In genomic region chr12:80046625-80047303, GRCm38 (mm10) we compare ENCODE assay signal across 9 mouse cellular contexts.
A peak's percentile ranks its signal among the peaks of the same experiment; 100 is the strongest.
DNase-seq lines count a peak whose midpoint lies in the region; ATAC-seq and TF ChIP-seq lines count a peak whose summit lies in the region.
"Had no signal": no experiment of that assay in that cellular context is flagged by ENCODE, and none has a peak within 500 bp of the region (broad histone marks: within the 10 kb centered on the region; RNA-seq: fewer than 3 reads in every experiment).

No protein-coding gene starts in this region.

- no peak overlapping the region for H3K4me3 ChIP-seq in forebrain, embryonic 10.5 days
- no peak overlapping the region for H3K4me3 ChIP-seq in forebrain, embryonic 11.5 days (ENCODE audit: low read depth, low read length)
- H3K4me3 ChIP-seq in heart, adult 2 months: no peak overlapping the region
- no peak overlapping the region for H3K4me3 ChIP-seq in thymus, adult 2 months (ENCODE audit: control insufficient read depth, insufficient read depth, low read length)
- no peak overlapping the region for H3K4me3 ChIP-seq in forebrain, embryonic 12.5 days (replicated peaks)
- H3K4me3 ChIP-seq: forebrain, embryonic 15.5 days had no signal

- no peak overlapping the region for H3K9ac ChIP-seq in forebrain, embryonic 11.5 days (ENCODE audit: low read length)
- H3K9ac ChIP-seq in heart, adult 2 months (ENCODE audit: low read depth, low read length): no peak overlapping the region
- H3K9ac ChIP-seq in forebrain, embryonic 12.5 days: no peak overlapping the region
- H3K9ac ChIP-seq: forebrain, embryonic 15.5 days had no signal

- H3K4me2 ChIP-seq in forebrain, embryonic 11.5 days (ENCODE audit: low read depth, low read length, severe bottlenecking): no peak overlapping the region
- no peak overlapping the region for H3K4me2 ChIP-seq in forebrain, embryonic 12.5 days
- H3K4me2 ChIP-seq: forebrain, embryonic 15.5 days had no signal

- intact Hi-C loops in heart, adult 2 months (cut with DNase I): no loop called here

- ATAC-seq in forebrain, embryonic 11.5 days (replicated peaks; ENCODE audit: low FRiP score): no peak
- ATAC-seq in forebrain, embryonic 12.5 days (ENCODE audit: low FRiP score): no peak
- ATAC-seq: forebrain, embryonic 15.5 days had no signal

- WGBS in forebrain, embryonic 10.5 days: 82% methylated on average over 6 of the region's 6 CpGs
- 73% methylated on average over 6 of the region's 6 CpGs for WGBS in forebrain, embryonic 11.5 days
- 25% methylated on average over 6 of the region's 6 CpGs for WGBS in heart, adult 2 months
- 53% methylated on average over 6 of the region's 6 CpGs for WGBS in thymus, adult 2 months
- 75% methylated on average over 6 of the region's 6 CpGs for WGBS in forebrain, embryonic 12.5 days

- TF ChIP-seq POLR2A in heart, adult 2 months (IDR thresholded peaks at IDR 0.05; ENCODE audit: insufficient read depth, low read depth, low read length): no peak
- TF ChIP-seq POLR2A in thymus, adult 2 months (IDR thresholded peaks at IDR 0.05; ENCODE audit: control insufficient read depth, extremely low read depth, insufficient read depth, low read length, poor library complexity): no peak

- H3K9me3 ChIP-seq in forebrain, embryonic 10.5 days: no peaks in the 10 kb centered on the region
- H3K9me3 ChIP-seq in forebrain, embryonic 11.5 days (ENCODE audit: control insufficient read depth, low read length): no peaks in the 10 kb centered on the region
- no peaks in the 10 kb centered on the region for H3K9me3 ChIP-seq in forebrain, embryonic 12.5 days
- H3K9me3 ChIP-seq: forebrain, embryonic 15.5 days had no signal

- H3K4me1 ChIP-seq in forebrain, embryonic 10.5 days: peaks cover 33% of the 10 kb centered on the region
- 0 out of 2 replicates have a peak, but pooled peaks cover 2% of the 10 kb centered on the region for H3K4me1 ChIP-seq in forebrain, embryonic 11.5 days (replicated peaks; ENCODE audit: control insufficient read depth, insufficient read depth, low read length)
- peaks cover 7% of the 10 kb centered on the region for H3K4me1 ChIP-seq in heart, adult 2 months (ENCODE audit: control insufficient read depth, insufficient read depth, low read length)
- H3K4me1 ChIP-seq in thymus, adult 2 months (replicated peaks; ENCODE audit: control insufficient read depth, insufficient read depth, low read length): no peaks in the 10 kb centered on the region
- H3K4me1 ChIP-seq in forebrain, embryonic 12.5 days: peaks cover 3% of the 10 kb centered on the region; the same call in 1 of the 2 replicates
- H3K4me1 ChIP-seq: forebrain, embryonic 15.5 days had no signal

- H3K27me3 ChIP-seq in forebrain, embryonic 10.5 days (ENCODE audit: poor library complexity, severe bottlenecking): no peaks in the 10 kb centered on the region
- no peaks in the 10 kb centered on the region for H3K27me3 ChIP-seq in forebrain, embryonic 11.5 days (ENCODE audit: control insufficient read depth, insufficient read depth, low read length)
- no peaks in the 10 kb centered on the region for H3K27me3 ChIP-seq in heart, adult 2 months (ENCODE audit: control insufficient read depth, insufficient read depth, low read length)
- H3K27me3 ChIP-seq in thymus, adult 2 months (ENCODE audit: control insufficient read depth, insufficient read depth, low read length): no peaks in the 10 kb centered on the region
- H3K27me3 ChIP-seq in forebrain, embryonic 12.5 days: peaks cover 4% of the 10 kb centered on the region; the same call in 1 of the 2 replicates
- H3K27me3 ChIP-seq: forebrain, embryonic 15.5 days had no signal

- no peak for TF ChIP-seq EP300 in heart, adult 2 months (IDR thresholded peaks at IDR 0.05; ENCODE audit: insufficient read depth, low read depth, low read length)

- H3K79me2 ChIP-seq in heart, adult 2 months (replicated peaks; ENCODE audit: control insufficient read depth, insufficient read depth, low read length): no peaks in the 10 kb centered on the region

- no peak for TF ChIP-seq CTCF in heart, adult 2 months (IDR thresholded peaks at IDR 0.05)
- TF ChIP-seq CTCF in thymus, adult 2 months (IDR thresholded peaks at IDR 0.05; ENCODE audit: borderline replicate concordance, control insufficient read depth, extremely low read depth, insufficient read depth, low read length, poor library complexity): no peak

- no peak for DNase-seq in forebrain, embryonic 10.5 days (ENCODE audit: extremely low spot score, low spot score)
- DNase-seq in forebrain, embryonic 11.5 days (ENCODE audit: low spot score): no peak
- peak; percentile 80 for DNase-seq in 416B (ENCODE audit: low read depth)
- peak; percentile 44 to 65 for DNase-seq in heart, adult 2 months
- DNase-seq in lung, postnatal 10 days: peak; percentile 46
- DNase-seq in thymus, adult 2 months: no peak
- no peak for DNase-seq in layer of hippocampus, postnatal 36 days

- H3K36me3 ChIP-seq in forebrain, embryonic 10.5 days (replicated peaks): no peaks in the 10 kb centered on the region
- H3K36me3 ChIP-seq in forebrain, embryonic 11.5 days (ENCODE audit: control insufficient read depth, insufficient read depth, low read length): no peaks in the 10 kb centered on the region
- peaks cover 4% of the 10 kb centered on the region for H3K36me3 ChIP-seq in heart, adult 2 months (ENCODE audit: control insufficient read depth, insufficient read depth, low read length)
- H3K36me3 ChIP-seq in thymus, adult 2 months (ENCODE audit: control insufficient read depth, insufficient read depth, low read length): no peaks in the 10 kb centered on the region
- H3K36me3 ChIP-seq in forebrain, embryonic 12.5 days (replicated peaks): no peaks in the 10 kb centered on the region
- H3K36me3 ChIP-seq: forebrain, embryonic 15.5 days had no signal

- H3K27ac ChIP-seq in forebrain, embryonic 10.5 days: peak overlapping the region; percentile 40; the same call in 1 of the 2 replicates
- no peak overlapping the region; the same call in 1 of the 2 replicates for H3K27ac ChIP-seq in forebrain, embryonic 11.5 days (ENCODE audit: low read depth, low read length)
- peak overlapping the region; percentile 75 for H3K27ac ChIP-seq in heart, adult 2 months
- no peak overlapping the region for H3K27ac ChIP-seq in thymus, adult 2 months (ENCODE audit: control insufficient read depth, insufficient read depth, low read length)
- H3K27ac ChIP-seq in forebrain, embryonic 12.5 days: no peak overlapping the region
- H3K27ac ChIP-seq: forebrain, embryonic 15.5 days had no signal

Comparison
In these comparisons a context has a peak if more than half of its experiments do, and no peak if none do; other contexts are left out.
1. H3K27ac ChIP-seq: peak in forebrain, embryonic 10.5 days (single experiment) and heart, adult 2 months (single experiment); none in forebrain, embryonic 11.5 days (single experiment), thymus, adult 2 months (single experiment) and forebrain, embryonic 12.5 days (single experiment).
2. DNase-seq: peak in 416B (single experiment), heart, adult 2 months (2 of 2) and lung, postnatal 10 days (single experiment); none in forebrain, embryonic 10.5 days (single experiment), forebrain, embryonic 11.5 days (single experiment), thymus, adult 2 months (single experiment) and layer of hippocampus, postnatal 36 days (0 of 2).